Mouse (Mus musculus) bone marrow, adult 2 months (tissue): ENCODE measurements around the gene Mllt6.

Experiments
- CTCF ChIP-seq: fragments of 200-500 bp; IDR thresholded peaks from 2 replicates; pipeline ENCODE4 v1.5.1; 2011; ENCODE audit warnings: low read length, control low read depth; ENCODE audit not compliant: control insufficient read depth, insufficient read depth
- POLR2A ChIP-seq: fragments of 200-500 bp; IDR thresholded peaks from 2 replicates; pipeline ENCODE4 v1.6.1; 2011; ENCODE audit warnings: low read depth, mild to moderate bottlenecking, control low read depth, low read length, borderline replicate concordance; ENCODE audit not compliant: control insufficient read depth

DNA sequence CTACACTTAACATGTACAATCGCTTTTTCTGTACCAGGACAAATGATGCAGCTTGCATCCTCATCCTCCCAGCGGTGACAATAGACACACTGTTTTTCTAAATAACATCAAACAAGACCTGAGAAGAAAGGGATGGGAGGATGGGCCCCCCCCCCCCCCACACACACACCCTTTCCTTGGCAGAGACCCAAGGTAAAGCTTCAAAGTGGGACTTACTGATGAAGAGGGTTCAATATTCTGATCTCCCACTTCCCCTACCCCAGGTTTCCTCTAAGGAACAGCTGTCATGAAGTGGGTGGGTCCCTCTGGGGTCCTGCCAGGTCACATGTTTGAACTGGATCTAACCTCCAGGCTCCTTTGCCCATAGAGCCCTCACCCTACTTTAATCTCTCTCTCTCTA is 32.2 kb upstream of the Mllt6 start:
- TF ChIP-seq POLR2A (no peak), CTCF (no peak)
